Mouse (Mus musculus): ENCODE measurements at regions not wholly inside any gene's neighbourhood (a gene's known extent, or its start where the extent isn't known, plus 50 kb on each side); places are given as distances from the start of the nearest gene placed in this dataset.

GRCm38 (mm10) chr8:34696365-34696764 is 584.8 kb upstream of the Gm10131 start:
- TF ChIP-seq CTCF (conservative IDR thresholded peaks at IDR 0.05; ENCODE audit: low read length), result no peak
- TF ChIP-seq POU5F1 (IDR thresholded peaks at IDR 0.05; ENCODE audit: borderline replicate concordance, low read length), result no peak
- TF ChIP-seq NANOG (IDR thresholded peaks at IDR 0.05; ENCODE audit: borderline replicate concordance, low read length), result no peak
- Histone ChIP-seq H3K9me3 (ENCODE audit: low read length) (no peaks in the 10 kb centered on the region), H3K4me3 (replicated peaks; ENCODE audit: low read length) (no peak overlapping the region), H3K27me3 (ENCODE audit: insufficient read depth, low read length) (peaks cover 20% of the 10 kb centered on the region), H3K4me1 (replicated peaks; ENCODE audit: low read depth, low read length) (peaks cover 69% of the 10 kb centered on the region), H3K36me3 (ENCODE audit: insufficient read depth, low read length) (no peaks in the 10 kb centered on the region)

GRCm38 (mm10) chr8:34692606-34693005 is 581.1 kb upstream of the Gm10131 start:
- H3K27me3 ChIP-seq (ENCODE audit: insufficient read depth, low read length), result peaks cover 46% of the 10 kb centered on the region
- H3K4me3 ChIP-seq (replicated peaks; ENCODE audit: low read length), result no peak overlapping the region
- peaks cover 3% of the 10 kb centered on the region; the same call in 1 of the 2 replicates for H3K9me3 ChIP-seq (ENCODE audit: low read length)
- no peaks in the 10 kb centered on the region for H3K36me3 ChIP-seq (ENCODE audit: insufficient read depth, low read length)
- TF ChIP-seq NANOG (IDR thresholded peaks at IDR 0.05; ENCODE audit: borderline replicate concordance, low read length), result no peak
- no peak for TF ChIP-seq POU5F1 (IDR thresholded peaks at IDR 0.05; ENCODE audit: borderline replicate concordance, low read length)
- TF ChIP-seq CTCF (conservative IDR thresholded peaks at IDR 0.05; ENCODE audit: low read length), result no peak
- H3K4me1 ChIP-seq (replicated peaks; ENCODE audit: low read depth, low read length), result peaks cover 76% of the 10 kb centered on the region

GRCm38 (mm10) chr8:34691776-34692175 is 580.2 kb upstream of the Gm10131 start:
- no peaks in the 10 kb centered on the region for H3K36me3 ChIP-seq (ENCODE audit: insufficient read depth, low read length)
- peaks cover 53% of the 10 kb centered on the region for H3K27me3 ChIP-seq (ENCODE audit: insufficient read depth, low read length)
- H3K9me3 ChIP-seq (ENCODE audit: low read length), result peaks cover 3% of the 10 kb centered on the region; the same call in 1 of the 2 replicates

GRCm38 (mm10) chr8:34689825-34690493 is 578.4 kb upstream of the Gm10131 start:
- TF ChIP-seq POU5F1 (IDR thresholded peaks at IDR 0.05; ENCODE audit: borderline replicate concordance, low read length) (no peak), NANOG (IDR thresholded peaks at IDR 0.05; ENCODE audit: borderline replicate concordance, low read length) (no peak), CTCF (conservative IDR thresholded peaks at IDR 0.05; ENCODE audit: low read length) (no peak)

More at GRCm38 (mm10) chr8:34691776-34692175, 580.2 kb upstream of the Gm10131 start:
- TF ChIP-seq NANOG (IDR thresholded peaks at IDR 0.05; ENCODE audit: borderline replicate concordance, low read length), result no peak
- peaks cover 76% of the 10 kb centered on the region for H3K4me1 ChIP-seq (replicated peaks; ENCODE audit: low read depth, low read length)
- no peak overlapping the region for H3K4me3 ChIP-seq (replicated peaks; ENCODE audit: low read length)

GRCm38 (mm10) chr8:34689049-34689824 is 577.7 kb upstream of the Gm10131 start:
- TF ChIP-seq NANOG (IDR thresholded peaks at IDR 0.05; ENCODE audit: borderline replicate concordance, low read length) (no peak), POU5F1 (IDR thresholded peaks at IDR 0.05; ENCODE audit: borderline replicate concordance, low read length) (no peak), CTCF (conservative IDR thresholded peaks at IDR 0.05; ENCODE audit: low read length) (no peak)
- Histone ChIP-seq H3K4me1 (replicated peaks; ENCODE audit: low read depth, low read length) (peaks cover 65% of the 10 kb centered on the region), H3K36me3 (ENCODE audit: insufficient read depth, low read length) (no peaks in the 10 kb centered on the region), H3K9me3 (ENCODE audit: low read length) (peaks cover 3% of the 10 kb centered on the region; the same call in 1 of the 2 replicates), H3K27me3 (ENCODE audit: insufficient read depth, low read length) (peaks cover 75% of the 10 kb centered on the region), H3K4me3 (replicated peaks; ENCODE audit: low read length) (peak overlapping the region; percentile 20; the same call in 1 of the 2 replicates)

More at GRCm38 (mm10) chr8:34689825-34690493, 578.4 kb upstream of the Gm10131 start:
- H3K4me1 ChIP-seq (replicated peaks; ENCODE audit: low read depth, low read length), result peaks cover 65% of the 10 kb centered on the region
- H3K9me3 ChIP-seq (ENCODE audit: low read length), result peaks cover 3% of the 10 kb centered on the region; the same call in 1 of the 2 replicates
- peaks cover 71% of the 10 kb centered on the region for H3K27me3 ChIP-seq (ENCODE audit: insufficient read depth, low read length)
- peak overlapping the region; percentile 20; the same call in 1 of the 2 replicates for H3K4me3 ChIP-seq (replicated peaks; ENCODE audit: low read length)
- no peaks in the 10 kb centered on the region for H3K36me3 ChIP-seq (ENCODE audit: insufficient read depth, low read length)

- TF ChIP-seq CTCF (conservative IDR thresholded peaks at IDR 0.05; ENCODE audit: low read length), result no peak
- no peak for TF ChIP-seq POU5F1 (IDR thresholded peaks at IDR 0.05; ENCODE audit: borderline replicate concordance, low read length)
- TF ChIP-seq NANOG (IDR thresholded peaks at IDR 0.05; ENCODE audit: borderline replicate concordance, low read length), result no peak
- H3K9me3 ChIP-seq (ENCODE audit: low read length), result peaks cover 3% of the 10 kb centered on the region; the same call in 1 of the 2 replicates
- H3K4me3 ChIP-seq (replicated peaks; ENCODE audit: low read length), result no peak overlapping the region
- peaks cover 75% of the 10 kb centered on the region for H3K27me3 ChIP-seq (ENCODE audit: insufficient read depth, low read length)
- H3K4me1 ChIP-seq (replicated peaks; ENCODE audit: low read depth, low read length), result peaks cover 60% of the 10 kb centered on the region
- H3K36me3 ChIP-seq (ENCODE audit: insufficient read depth, low read length), result no peaks in the 10 kb centered on the region
Observed at GRCm38 (mm10) chr8:34688396-34689048, 577.0 kb upstream of the Gm10131 start.

GRCm38 (mm10) chr8:34686371-34686770 is 574.8 kb upstream of the Gm10131 start:
- TF ChIP-seq NANOG (IDR thresholded peaks at IDR 0.05; ENCODE audit: borderline replicate concordance, low read length) (no peak), CTCF (conservative IDR thresholded peaks at IDR 0.05; ENCODE audit: low read length) (no peak), POU5F1 (IDR thresholded peaks at IDR 0.05; ENCODE audit: borderline replicate concordance, low read length) (no peak)
- H3K4me1 ChIP-seq (replicated peaks; ENCODE audit: low read depth, low read length), result peaks cover 39% of the 10 kb centered on the region
- H3K9me3 ChIP-seq (ENCODE audit: low read length), result peaks cover 3% of the 10 kb centered on the region; the same call in 1 of the 2 replicates

GRCm38 (mm10) chr8:34684683-34685082 is 573.1 kb upstream of the Gm10131 start:
- Histone ChIP-seq H3K27me3 (ENCODE audit: insufficient read depth, low read length) (peaks cover 62% of the 10 kb centered on the region), H3K4me3 (replicated peaks; ENCODE audit: low read length) (no peak overlapping the region)

More at GRCm38 (mm10) chr8:34686371-34686770, 574.8 kb upstream of the Gm10131 start:
- no peak overlapping the region for H3K4me3 ChIP-seq (replicated peaks; ENCODE audit: low read length)
- H3K36me3 ChIP-seq (ENCODE audit: insufficient read depth, low read length), result no peaks in the 10 kb centered on the region
- H3K27me3 ChIP-seq (ENCODE audit: insufficient read depth, low read length), result peaks cover 71% of the 10 kb centered on the region

More at GRCm38 (mm10) chr8:34684683-34685082, 573.1 kb upstream of the Gm10131 start:
- Histone ChIP-seq H3K4me1 (replicated peaks; ENCODE audit: low read depth, low read length) (peaks cover 32% of the 10 kb centered on the region), H3K36me3 (ENCODE audit: insufficient read depth, low read length) (no peaks in the 10 kb centered on the region), H3K9me3 (ENCODE audit: low read length) (peaks cover 3% of the 10 kb centered on the region; the same call in 1 of the 2 replicates)
- TF ChIP-seq CTCF (conservative IDR thresholded peaks at IDR 0.05; ENCODE audit: low read length), result no peak
- TF ChIP-seq NANOG (IDR thresholded peaks at IDR 0.05; ENCODE audit: borderline replicate concordance, low read length), result no peak
- TF ChIP-seq POU5F1 (IDR thresholded peaks at IDR 0.05; ENCODE audit: borderline replicate concordance, low read length), result no peak

Measured in E14TG2a.4 (cell line).